Mouse (Mus musculus) macrophage (primary cell): ENCODE data around the gene Usp9x. TPM values are rescaled to one million over a fixed set of nuclear protein-coding genes. Genes with fewer than 3 reads are reported as not detected.

ENCODE experiments used
- H3K27ac ChIP-seq: fragments of 350-480 bp; formaldehyde crosslinking; 2 replicates; pipeline ENCODE4 v1.9.0; 2021
- H3K36me3 ChIP-seq: fragments of 350-480 bp; formaldehyde crosslinking; 2 replicates; pipeline ENCODE4 v1.9.0; 2021; ENCODE audit errors: inconsistent target
- H3K4me3 ChIP-seq: fragments of 350-480 bp; formaldehyde crosslinking; 2 replicates; pipeline ENCODE4 v1.9.0; 2021; ENCODE audit errors: inconsistent target
- H3K79me2 ChIP-seq: fragments of 350-480 bp; formaldehyde crosslinking; 2 replicates; pipeline ENCODE4 v1.9.0; 2021; ENCODE audit errors: inconsistent target
- WGBS: methylation state at CpG from one replicate; pipeline ENCODE4 v1.1.7; 2026; ENCODE audit warnings: inconsistent platforms; ENCODE audit not compliant: missing documents; 5-methylcytosine and 5-hydroxymethylcytosine counted together
- polyA plus RNA-seq: library from polyadenylated mRNA; stranded (reverse); fragments of 250-400 nt; gene quantifications from 3 replicates; pipeline ENCODE4 v1.2.4, GENCODE M21; 2018; ENCODE audit warnings: inconsistent platforms

The Usp9x gene
- polyA plus RNA-seq, 1 experiment from 2014 or later, result 67.5 TPM

DNA sequence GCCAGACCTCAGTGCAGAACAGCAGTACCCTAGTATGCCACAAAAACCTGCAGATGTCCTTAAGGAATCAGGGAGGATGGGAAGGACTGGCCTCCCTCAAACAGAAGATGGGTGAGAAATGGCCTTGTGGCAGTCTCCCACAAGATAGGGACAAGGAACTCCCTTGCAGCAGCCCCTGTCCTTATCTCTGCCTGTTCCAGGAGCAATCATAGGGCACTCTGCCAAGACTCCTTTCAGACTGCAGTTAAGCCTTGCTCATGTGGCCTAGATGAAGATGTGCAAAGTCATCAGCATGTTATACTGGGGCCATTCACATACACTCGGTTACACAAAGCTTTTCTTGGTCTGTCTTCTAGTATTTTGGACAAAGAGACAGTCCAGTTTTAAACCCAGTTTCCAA is 16.7 kb upstream of the Usp9x start:
- H3K4me3 ChIP-seq, result no peak overlapping the region
- H3K36me3 ChIP-seq, result no peaks in the 10 kb centered on the region
- no peaks in the 10 kb centered on the region for H3K79me2 ChIP-seq
- no peak overlapping the region for H3K27ac ChIP-seq
- WGBS, result 70% methylated on average over 1 of the region's 1 CpGs

DNA sequence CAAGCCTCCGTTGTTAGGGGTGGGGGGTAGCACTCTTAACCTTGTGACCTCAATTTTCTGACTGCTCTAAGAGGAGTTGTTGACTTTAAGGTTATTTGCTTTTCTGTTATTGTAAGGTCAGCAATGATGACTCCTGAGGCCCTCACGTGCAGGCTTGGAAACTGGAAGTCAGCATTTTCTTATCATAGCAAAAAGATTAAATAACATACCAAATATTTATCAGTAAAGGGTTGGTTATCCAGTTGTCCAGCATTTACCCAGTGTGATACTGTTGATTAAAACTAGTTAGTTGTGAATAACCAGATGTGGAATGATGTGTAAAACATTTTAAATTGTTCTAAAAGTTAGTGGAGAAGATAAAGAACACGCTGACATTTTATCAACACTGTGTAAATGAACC is 9.3 kb upstream of the Usp9x start:
- 91% methylated on average over 2 of the region's 3 CpGs for WGBS
- no peak overlapping the region for H3K27ac ChIP-seq

DNA sequence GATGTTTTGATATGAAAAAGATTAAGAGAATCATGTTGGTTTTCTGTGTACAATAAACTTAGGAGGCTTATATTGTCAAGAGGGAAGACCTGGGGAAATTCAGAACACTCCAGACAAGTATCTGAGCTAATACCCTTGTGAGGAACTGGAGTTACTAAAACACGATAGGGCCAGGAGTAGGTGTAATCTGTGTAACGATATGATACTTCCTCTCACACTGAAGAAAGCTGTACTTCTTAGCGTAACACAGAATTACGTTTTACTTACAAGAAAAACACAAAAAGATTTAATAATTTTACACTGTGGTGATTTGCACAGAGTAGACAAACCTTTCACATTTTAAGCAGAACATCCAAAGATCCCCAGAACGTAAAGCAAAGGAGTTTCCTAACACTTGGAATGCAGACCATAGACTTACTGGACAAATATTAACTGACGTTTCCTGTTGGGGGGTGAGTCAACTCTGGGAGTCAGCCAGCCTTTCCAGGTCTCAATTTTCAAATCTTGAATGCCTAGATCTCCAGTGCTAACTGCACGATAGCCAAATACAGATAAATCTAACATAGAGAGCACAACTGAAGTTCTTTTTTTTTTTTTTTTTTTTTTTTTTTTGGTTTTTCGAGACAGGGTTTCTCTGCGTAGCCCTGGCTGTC is 6.9 kb upstream of the Usp9x start:
- H3K79me2 ChIP-seq, result no peaks in the 10 kb centered on the region
- no peak overlapping the region for H3K4me3 ChIP-seq
- WGBS, result 87% methylated on average over 6 of the region's 9 CpGs
- no peak overlapping the region for H3K27ac ChIP-seq
- no peaks in the 10 kb centered on the region for H3K36me3 ChIP-seq

More for the DNA sequence above, 9.3 kb upstream of the Usp9x start:
- Histone ChIP-seq H3K79me2 (no peaks in the 10 kb centered on the region), H3K36me3 (no peaks in the 10 kb centered on the region), H3K4me3 (no peak overlapping the region)

- whole genome bisulfite sequencing, result 32% methylated on average over 8 of the region's 8 CpGs
- no peaks in the 10 kb centered on the region for H3K36me3 ChIP-seq
- peak overlapping the region; percentile 41 for H3K4me3 ChIP-seq
- peak overlapping the region; percentile 88 for H3K27ac ChIP-seq
- peaks cover 24% of the 10 kb centered on the region for H3K79me2 ChIP-seq
Observed at GRCm38 (mm10) chrX:13070206-13070572, 1.1 kb upstream of the Usp9x start.

DNA sequence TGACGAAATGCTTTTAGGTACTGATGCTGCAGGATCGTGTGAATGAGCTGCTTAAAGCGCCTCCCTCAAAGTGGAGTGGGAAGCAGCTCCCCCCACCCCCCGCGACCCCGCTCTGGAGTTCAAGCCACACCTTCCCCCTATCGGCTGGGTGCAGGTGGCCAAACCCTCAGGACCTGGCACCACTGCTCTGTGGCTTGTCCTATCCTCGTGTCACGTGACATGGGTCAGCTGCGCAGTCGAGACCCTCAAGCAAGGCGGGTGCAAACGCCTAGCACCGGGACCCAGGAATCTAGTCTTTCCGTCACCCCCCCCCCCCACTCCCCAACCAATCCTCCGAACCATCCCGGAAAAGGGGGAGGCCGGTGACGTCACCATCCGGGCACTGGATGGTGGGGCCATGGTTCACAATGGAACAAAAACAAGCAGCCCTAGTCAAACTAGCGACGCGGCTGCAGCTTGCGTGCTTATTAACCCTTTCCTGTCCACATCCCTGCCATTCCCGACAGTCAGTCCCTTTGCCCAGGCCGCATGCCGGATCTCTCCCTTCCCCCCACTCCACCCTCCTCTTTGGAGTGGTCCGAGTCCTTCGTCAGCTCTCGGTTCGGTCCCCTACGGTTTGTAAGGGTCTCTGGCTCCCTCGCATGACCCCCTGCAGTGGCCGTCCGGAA is 591 bp upstream of the Usp9x start:
- no peaks in the 10 kb centered on the region for H3K36me3 ChIP-seq
- peak overlapping the region; percentile 88 for H3K27ac ChIP-seq
- peaks cover 30% of the 10 kb centered on the region for H3K79me2 ChIP-seq
- 26% methylated on average over 24 of the region's 35 CpGs for WGBS
- peak overlapping the region; percentile 41 for H3K4me3 ChIP-seq

DNA sequence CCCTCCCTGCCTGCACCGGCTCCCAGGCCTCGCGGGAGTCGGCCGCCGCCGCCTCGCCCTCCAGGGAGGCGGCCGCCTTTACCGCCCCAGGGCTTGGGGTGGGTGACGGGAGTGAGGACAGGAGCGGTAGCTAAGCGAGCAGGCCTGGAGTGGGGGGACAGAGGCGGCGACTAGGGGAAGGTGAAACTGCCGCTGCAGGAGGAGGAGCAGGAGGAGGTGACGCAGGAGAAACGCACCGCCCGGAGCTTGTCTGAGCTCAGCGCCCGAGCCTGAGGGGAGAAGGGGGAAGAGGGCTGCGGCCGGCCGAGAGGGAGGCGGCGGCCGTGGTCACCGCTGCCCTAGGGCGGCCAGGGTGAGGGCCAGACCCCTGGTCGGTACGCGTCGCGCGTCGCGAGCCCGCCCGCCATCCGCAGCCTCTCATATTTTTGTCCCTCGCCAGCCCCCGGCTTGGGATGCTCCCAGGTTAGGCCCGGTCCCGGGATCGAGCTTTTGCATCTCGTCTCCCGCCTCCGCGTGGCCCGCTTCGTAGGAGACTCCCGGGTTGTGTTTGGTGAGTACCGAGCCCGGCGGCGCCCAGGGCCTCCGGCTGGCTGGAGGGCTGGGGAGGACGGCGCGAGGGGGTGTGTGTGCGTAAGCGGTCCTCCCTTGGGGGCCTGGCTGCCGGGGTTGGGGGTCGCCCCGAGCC is 620 bp downstream of the Usp9x start:
- peaks cover 42% of the 10 kb centered on the region for H3K79me2 ChIP-seq
- 0 out of 2 replicates have a peak overlapping the region, but pooled peaks have one; percentile 25 for H3K27ac ChIP-seq
- H3K4me3 ChIP-seq, result peak overlapping the region; percentile 20; the same call in 1 of the 2 replicates
- 20% methylated on average over 21 of the region's 67 CpGs for WGBS
- H3K36me3 ChIP-seq, result no peaks in the 10 kb centered on the region

GRCm38 (mm10) chrX:13072461-13072982 is 1.2 kb downstream of the Usp9x start:
- Histone ChIP-seq H3K36me3 (no peaks in the 10 kb centered on the region), H3K79me2 (peaks cover 48% of the 10 kb centered on the region), H3K27ac (no peak overlapping the region), H3K4me3 (peak overlapping the region; percentile 45)
- 21% methylated on average over 38 of the region's 73 CpGs for WGBS

DNA sequence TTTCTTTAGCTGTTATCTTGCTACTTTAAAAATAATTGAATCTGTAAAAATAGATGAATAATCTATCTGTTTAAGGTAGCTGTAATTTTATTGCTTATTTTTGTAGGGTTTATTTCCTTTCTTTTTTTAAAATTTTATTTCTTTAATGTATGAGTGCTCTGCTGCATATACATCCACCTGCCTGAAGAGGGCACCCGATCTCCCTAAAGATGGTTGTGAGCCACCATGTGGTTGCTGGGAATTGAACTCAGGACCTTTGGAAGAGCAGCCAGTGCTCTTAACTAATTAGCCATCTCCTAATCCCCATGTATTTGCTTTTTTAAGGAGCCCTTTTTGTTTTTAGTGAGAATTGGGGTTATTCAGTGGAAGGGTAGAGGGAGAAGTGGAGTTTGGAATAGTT is 14.3 kb downstream of the Usp9x start:
- Histone ChIP-seq H3K36me3 (no peaks in the 10 kb centered on the region), H3K4me3 (no peak overlapping the region), H3K79me2 (peaks cover 100% of the 10 kb centered on the region), H3K27ac (no peak overlapping the region)
- 62% methylated on average over 1 of the region's 1 CpGs for WGBS

GRCm38 (mm10) chrX:13096985-13097384 is 25.7 kb downstream of the Usp9x start:
- 60% methylated on average over 1 of the region's 1 CpGs for WGBS
- Histone ChIP-seq H3K36me3 (no peaks in the 10 kb centered on the region; the same call in 1 of the 2 replicates), H3K79me2 (peaks cover 50% of the 10 kb centered on the region), H3K27ac (no peak overlapping the region), H3K4me3 (no peak overlapping the region)

- no peaks in the 10 kb centered on the region for H3K36me3 ChIP-seq
- no peaks in the 10 kb centered on the region for H3K79me2 ChIP-seq
- no peak overlapping the region for H3K4me3 ChIP-seq
- no peak overlapping the region for H3K27ac ChIP-seq
- 34% methylated on average over 7 of the region's 7 CpGs for WGBS
Observed at GRCm38 (mm10) chrX:13206514-13206913, 135.2 kb downstream of the Usp9x start.

- WGBS, result 26% methylated on average over 20 of the region's 23 CpGs
- Histone ChIP-seq H3K79me2 (no peaks in the 10 kb centered on the region), H3K27ac (no peak overlapping the region), H3K4me3 (peak overlapping the region; percentile 7; the same call in 1 of the 2 replicates), H3K36me3 (no peaks in the 10 kb centered on the region)
Observed at GRCm38 (mm10) chrX:13207512-13208341, 136.4 kb downstream of the Usp9x start.

DNA sequence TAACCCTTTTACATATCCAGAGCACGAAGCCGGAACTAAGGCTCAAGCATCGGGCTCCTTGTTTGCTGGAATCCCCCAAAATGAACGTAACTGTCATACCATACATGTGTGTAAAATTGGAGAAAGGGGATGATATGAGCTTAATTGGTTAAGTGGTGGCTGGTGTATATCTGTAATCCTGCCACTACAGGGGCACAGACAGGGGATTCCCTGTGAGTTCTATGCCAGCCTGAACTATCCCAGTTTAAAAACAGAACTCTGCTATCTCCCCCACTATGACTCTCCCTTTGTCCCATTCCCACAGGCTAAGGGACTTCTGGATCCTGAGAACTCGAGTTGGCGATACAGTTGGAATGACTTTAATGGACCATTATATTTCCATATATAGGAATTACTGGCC is 137.1 kb downstream of the Usp9x start:
- Histone ChIP-seq H3K36me3 (no peaks in the 10 kb centered on the region), H3K4me3 (peak overlapping the region; percentile 7; the same call in 1 of the 2 replicates), H3K79me2 (no peaks in the 10 kb centered on the region), H3K27ac (no peak overlapping the region)
- WGBS, result 38% methylated on average over 6 of the region's 6 CpGs

DNA sequence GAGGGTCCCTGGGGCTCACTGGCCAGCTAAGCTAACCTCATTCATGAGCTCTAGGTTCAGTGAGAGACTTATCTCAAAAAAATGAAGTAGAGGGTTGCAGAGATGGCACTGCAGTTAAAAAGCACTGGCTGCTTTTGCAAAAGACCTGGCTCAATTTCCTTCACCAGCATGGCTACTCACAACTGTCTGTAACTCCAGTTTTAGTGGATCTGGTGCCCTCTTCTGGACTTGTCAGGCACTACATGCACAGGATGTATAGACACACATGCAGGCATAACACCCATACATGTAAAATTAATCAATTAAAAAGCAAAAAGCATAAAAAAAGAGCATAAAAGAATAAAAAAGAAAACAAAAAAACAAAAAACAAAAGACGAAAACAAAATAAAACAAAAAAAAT is 143.0 kb downstream of the Usp9x start:
- H3K36me3 ChIP-seq, result no peaks in the 10 kb centered on the region
- 80% methylated on average over 1 of the region's 1 CpGs for WGBS

More for the DNA sequence above, 143.0 kb downstream of the Usp9x start:
- Histone ChIP-seq H3K27ac (no peak overlapping the region), H3K4me3 (no peak overlapping the region), H3K79me2 (no peaks in the 10 kb centered on the region)
